Mouse (Mus musculus): Measurements from ENCODE around the gene Dtx1. TPM values are rescaled to one million over a fixed set of nuclear protein-coding genes. Genes with fewer than 3 reads are reported as not detected.

The Dtx1 gene
- polyA plus RNA-seq, 1 experiment from 2014 or later, result 44.8 TPM

GRCm38 (mm10) chr5:120732740-120733139 lies 21.0 kb upstream of the Dtx1 start:
- H3K27me3 ChIP-seq (replicated peaks; ENCODE audit: control insufficient read depth, insufficient read depth, low read length), result no peaks in the 10 kb centered on the region
- no peak overlapping the region for H3K4me2 ChIP-seq (ENCODE audit: low read length)
- 63% methylated on average over 1 of the region's 1 CpGs for WGBS
- no peak overlapping the region for H3K4me3 ChIP-seq (ENCODE audit: low read length)
- H3K9me3 ChIP-seq (ENCODE audit: control insufficient read depth, low read length), result no peaks in the 10 kb centered on the region
- no peaks in the 10 kb centered on the region; the same call in 1 of the 2 replicates for H3K4me1 ChIP-seq (ENCODE audit: control insufficient read depth, insufficient read depth, low read depth, low read length)
- no peak overlapping the region for H3K27ac ChIP-seq (ENCODE audit: low read depth, low read length)
- ATAC-seq, result no peak
- H3K9ac ChIP-seq (ENCODE audit: low read depth, low read length), result no peak overlapping the region
- H3K36me3 ChIP-seq (ENCODE audit: control insufficient read depth, insufficient read depth, low read length), result no peaks in the 10 kb centered on the region

DNA sequence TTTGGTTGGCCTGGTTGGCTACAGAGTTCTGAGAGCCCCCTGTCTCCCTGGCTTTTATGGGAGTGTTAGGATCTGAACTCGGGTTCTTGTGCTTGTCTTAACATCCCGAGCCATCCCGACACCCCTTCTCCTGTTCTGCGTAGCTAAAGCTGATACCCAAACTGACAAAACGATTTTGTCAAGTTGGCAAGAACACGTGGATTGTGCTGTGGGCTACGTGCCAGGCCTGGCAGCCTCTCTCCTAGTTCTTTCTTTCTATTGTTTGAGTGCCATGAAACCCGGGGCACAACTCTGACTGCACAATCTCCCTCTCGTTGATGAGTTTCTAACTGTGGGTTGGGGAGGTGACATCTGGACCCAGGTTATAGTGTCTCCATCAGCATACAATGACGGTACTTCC lies 17.6 kb upstream of the Dtx1 start:
- WGBS, result 56% methylated on average over 10 of the region's 10 CpGs
- no peaks in the 10 kb centered on the region; the same call in 1 of the 2 replicates for H3K4me1 ChIP-seq (ENCODE audit: control insufficient read depth, insufficient read depth, low read depth, low read length)
- H3K27me3 ChIP-seq (replicated peaks; ENCODE audit: control insufficient read depth, insufficient read depth, low read length), result no peaks in the 10 kb centered on the region
- no peak overlapping the region for H3K4me2 ChIP-seq (ENCODE audit: low read length)
- no peak overlapping the region for H3K4me3 ChIP-seq (ENCODE audit: low read length)
- ATAC-seq, result no peak
- H3K27ac ChIP-seq (ENCODE audit: low read depth, low read length), result no peak overlapping the region
- H3K36me3 ChIP-seq (ENCODE audit: control insufficient read depth, insufficient read depth, low read length), result no peaks in the 10 kb centered on the region
- no peak overlapping the region for H3K9ac ChIP-seq (ENCODE audit: low read depth, low read length)
- no peaks in the 10 kb centered on the region for H3K9me3 ChIP-seq (ENCODE audit: control insufficient read depth, low read length)

- H3K27me3 ChIP-seq (replicated peaks; ENCODE audit: control insufficient read depth, insufficient read depth, low read length), result no peaks in the 10 kb centered on the region
- H3K4me2 ChIP-seq (ENCODE audit: low read length), result no peak overlapping the region
- no peak overlapping the region for H3K27ac ChIP-seq (ENCODE audit: low read depth, low read length)
- no peaks in the 10 kb centered on the region for H3K9me3 ChIP-seq (ENCODE audit: control insufficient read depth, low read length)
- WGBS, result 62% methylated on average over 12 of the region's 12 CpGs
- no peak overlapping the region for H3K9ac ChIP-seq (ENCODE audit: low read depth, low read length)
- no peak overlapping the region for H3K4me3 ChIP-seq (ENCODE audit: low read length)
- no peak for ATAC-seq
- H3K36me3 ChIP-seq (ENCODE audit: control insufficient read depth, insufficient read depth, low read length), result no peaks in the 10 kb centered on the region
- H3K4me1 ChIP-seq (ENCODE audit: control insufficient read depth, insufficient read depth, low read depth, low read length), result no peaks in the 10 kb centered on the region; the same call in 1 of the 2 replicates
Observed at GRCm38 (mm10) chr5:120725811-120726455, 14.2 kb upstream of the Dtx1 start.

- H3K27ac ChIP-seq (ENCODE audit: low read depth, low read length), result no peak overlapping the region
- WGBS, result 66% methylated on average over 7 of the region's 7 CpGs
- H3K4me2 ChIP-seq (ENCODE audit: low read length), result no peak overlapping the region
- no peaks in the 10 kb centered on the region; the same call in 1 of the 2 replicates for H3K27me3 ChIP-seq (replicated peaks; ENCODE audit: control insufficient read depth, insufficient read depth, low read length)
- H3K4me1 ChIP-seq (ENCODE audit: control insufficient read depth, insufficient read depth, low read depth, low read length), result no peaks in the 10 kb centered on the region
- no peak overlapping the region for H3K4me3 ChIP-seq (ENCODE audit: low read length)
- no peak for ATAC-seq
- no peak overlapping the region for H3K9ac ChIP-seq (ENCODE audit: low read depth, low read length)
- no peaks in the 10 kb centered on the region for H3K9me3 ChIP-seq (ENCODE audit: control insufficient read depth, low read length)
- no peaks in the 10 kb centered on the region for H3K36me3 ChIP-seq (ENCODE audit: control insufficient read depth, insufficient read depth, low read length)
Observed at GRCm38 (mm10) chr5:120721005-120721404, 9.3 kb upstream of the Dtx1 start.

DNA sequence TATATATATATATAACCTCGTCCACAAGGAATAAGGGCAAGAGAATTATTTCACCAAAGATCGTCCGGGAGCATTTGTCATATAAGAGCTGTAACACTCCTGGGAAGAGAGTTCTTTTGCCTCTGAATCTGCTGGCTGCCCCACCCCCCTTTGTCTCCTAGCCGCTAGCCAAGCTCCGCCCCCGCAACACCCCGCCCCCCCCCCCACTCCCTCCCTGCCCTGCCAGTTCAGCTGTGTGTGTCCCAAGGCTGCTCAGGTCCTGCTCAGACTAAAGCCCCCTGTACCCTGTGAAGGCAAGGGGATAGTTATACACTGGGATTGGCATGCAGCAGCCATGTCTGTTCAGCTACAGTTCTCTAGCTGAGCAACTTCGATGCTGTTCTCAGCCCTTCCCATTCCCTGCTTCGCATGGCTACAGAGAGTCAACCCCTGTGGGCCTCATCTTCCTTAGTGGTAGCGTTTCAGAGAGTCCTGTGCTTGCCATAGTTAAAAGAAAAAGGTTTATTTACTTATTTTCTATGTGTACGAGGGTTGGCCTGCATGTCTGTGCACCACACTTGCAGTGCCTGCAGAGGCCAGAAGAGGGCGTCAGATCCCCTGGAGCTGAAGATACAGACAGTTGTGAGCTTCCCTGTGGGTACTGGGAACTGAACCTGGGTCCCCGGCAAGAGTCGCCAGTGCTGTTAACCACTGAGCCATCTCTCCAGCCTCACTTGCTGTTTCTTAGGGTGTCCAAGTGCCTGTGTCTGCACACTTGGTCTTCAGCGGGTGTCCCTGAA lies 7.1 kb upstream of the Dtx1 start:
- Histone ChIP-seq H3K4me2 (ENCODE audit: low read length) (no peak overlapping the region), H3K36me3 (ENCODE audit: control insufficient read depth, insufficient read depth, low read length) (no peaks in the 10 kb centered on the region), H3K9ac (ENCODE audit: low read depth, low read length) (no peak overlapping the region), H3K27ac (ENCODE audit: low read depth, low read length) (no peak overlapping the region), H3K27me3 (replicated peaks; ENCODE audit: control insufficient read depth, insufficient read depth, low read length) (no peaks in the 10 kb centered on the region; the same call in 1 of the 2 replicates), H3K4me3 (ENCODE audit: low read length) (no peak overlapping the region), H3K9me3 (ENCODE audit: control insufficient read depth, low read length) (no peaks in the 10 kb centered on the region), H3K4me1 (ENCODE audit: control insufficient read depth, insufficient read depth, low read depth, low read length) (no peaks in the 10 kb centered on the region)
- ATAC-seq, result no peak
- 48% methylated on average over 15 of the region's 15 CpGs for WGBS

- Histone ChIP-seq H3K4me2 (ENCODE audit: low read length) (no peak overlapping the region), H3K9me3 (ENCODE audit: control insufficient read depth, low read length) (no peaks in the 10 kb centered on the region), H3K4me1 (ENCODE audit: control insufficient read depth, insufficient read depth, low read depth, low read length) (peaks cover under 1% of the 10 kb centered on the region; the same call in 1 of the 2 replicates), H3K36me3 (ENCODE audit: control insufficient read depth, insufficient read depth, low read length) (no peaks in the 10 kb centered on the region), H3K27ac (ENCODE audit: low read depth, low read length) (no peak overlapping the region), H3K9ac (ENCODE audit: low read depth, low read length) (no peak overlapping the region), H3K4me3 (ENCODE audit: low read length) (no peak overlapping the region), H3K27me3 (replicated peaks; ENCODE audit: control insufficient read depth, insufficient read depth, low read length) (peaks cover 2% of the 10 kb centered on the region; the same call in 1 of the 2 replicates)
- ATAC-seq, result no peak
- 74% methylated on average over 10 of the region's 10 CpGs for WGBS
Observed at GRCm38 (mm10) chr5:120717136-120717535, 5.4 kb upstream of the Dtx1 start.

GRCm38 (mm10) chr5:120714314-120714713 lies 2.6 kb upstream of the Dtx1 start:
- WGBS, result 3% methylated on average over 16 of the region's 16 CpGs
- Histone ChIP-seq H3K4me2 (ENCODE audit: low read length) (no peak overlapping the region), H3K27me3 (replicated peaks; ENCODE audit: control insufficient read depth, insufficient read depth, low read length) (peaks cover 2% of the 10 kb centered on the region; the same call in 1 of the 2 replicates)

DNA sequence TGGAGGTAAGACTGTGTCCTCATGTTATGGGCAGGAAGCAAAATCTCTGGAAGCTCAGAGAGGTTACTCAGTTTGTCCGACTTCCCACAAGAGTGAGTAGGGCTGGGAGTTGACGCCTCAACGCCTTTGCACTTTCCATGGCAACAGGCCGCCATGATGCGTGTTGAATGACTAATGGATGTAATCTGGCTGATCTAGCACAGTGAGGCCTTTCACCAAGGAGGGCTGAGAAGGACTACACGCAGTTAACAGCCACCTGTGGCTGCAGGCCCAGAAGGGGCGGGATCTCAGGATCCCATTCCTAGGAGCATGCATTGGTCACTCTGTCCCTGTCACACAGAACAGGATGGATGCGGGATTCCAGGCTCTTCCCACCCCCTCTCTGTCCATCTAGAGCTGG lies 994 bp upstream of the Dtx1 start:
- Histone ChIP-seq H3K9me3 (ENCODE audit: control insufficient read depth, low read length) (no peaks in the 10 kb centered on the region), H3K9ac (ENCODE audit: low read depth, low read length) (no peak overlapping the region), H3K4me1 (ENCODE audit: control insufficient read depth, insufficient read depth, low read depth, low read length) (peaks cover 28% of the 10 kb centered on the region), H3K27me3 (replicated peaks; ENCODE audit: control insufficient read depth, insufficient read depth, low read length) (peaks cover 2% of the 10 kb centered on the region; the same call in 1 of the 2 replicates), H3K36me3 (ENCODE audit: control insufficient read depth, insufficient read depth, low read length) (no peaks in the 10 kb centered on the region), H3K4me2 (ENCODE audit: low read length) (no peak overlapping the region), H3K4me3 (ENCODE audit: low read length) (no peak overlapping the region), H3K27ac (ENCODE audit: low read depth, low read length) (no peak overlapping the region)
- peak; percentile 38; the same call in 1 of the 2 replicates for ATAC-seq
- WGBS, result 47% methylated on average over 8 of the region's 8 CpGs

More at GRCm38 (mm10) chr5:120714314-120714713, 2.6 kb upstream of the Dtx1 start:
- Histone ChIP-seq H3K4me1 (ENCODE audit: control insufficient read depth, insufficient read depth, low read depth, low read length) (peaks cover 12% of the 10 kb centered on the region), H3K27ac (ENCODE audit: low read depth, low read length) (no peak overlapping the region), H3K9ac (ENCODE audit: low read depth, low read length) (no peak overlapping the region), H3K4me3 (ENCODE audit: low read length) (no peak overlapping the region), H3K36me3 (ENCODE audit: control insufficient read depth, insufficient read depth, low read length) (no peaks in the 10 kb centered on the region), H3K9me3 (ENCODE audit: control insufficient read depth, low read length) (no peaks in the 10 kb centered on the region)
- ATAC-seq, result no peak

GRCm38 (mm10) chr5:120711416-120711815 lies 311 bp downstream of the Dtx1 start:
- Histone ChIP-seq H3K4me2 (ENCODE audit: low read length) (peak overlapping the region; percentile 82), H3K4me3 (ENCODE audit: low read length) (peak overlapping the region; percentile 57), H3K4me1 (ENCODE audit: control insufficient read depth, insufficient read depth, low read depth, low read length) (peaks cover 40% of the 10 kb centered on the region), H3K27me3 (replicated peaks; ENCODE audit: control insufficient read depth, insufficient read depth, low read length) (0 out of 2 replicates have a peak, but pooled peaks cover 2% of the 10 kb centered on the region), H3K36me3 (ENCODE audit: control insufficient read depth, insufficient read depth, low read length) (no peaks in the 10 kb centered on the region), H3K9ac (ENCODE audit: low read depth, low read length) (peak overlapping the region; percentile 92), H3K9me3 (ENCODE audit: control insufficient read depth, low read length) (no peaks in the 10 kb centered on the region), H3K27ac (ENCODE audit: low read depth, low read length) (peak overlapping the region; percentile 76)
- 1% methylated on average over 43 of the region's 43 CpGs for WGBS
- ATAC-seq, result peak; percentile 49
